Mouse (Mus musculus): Measurements from ENCODE around the gene Chtf18.

Chtf18 gene

GRCm38 (mm10) chr17:25732082-25732481, 4.9 kb upstream of the Chtf18 start:
- DNase-seq, result peak; percentile 87

GRCm38 (mm10) chr17:25728009-25728270, 721 bp upstream of the Chtf18 start:
- DNase-seq, result no peak

GRCm38 (mm10) chr17:25725264-25725663, 2.0 kb downstream of the Chtf18 start:
- DNase-seq, result peak; percentile 41

- DNase-seq, result no peak
Measured at GRCm38 (mm10) chr17:25723919-25724318, 3.3 kb downstream of the Chtf18 start.

- no peak for DNase-seq
Measured at GRCm38 (mm10) chr17:25723470-25723869, 3.7 kb downstream of the Chtf18 start.

- DNase-seq, result no peak
Measured at GRCm38 (mm10) chr17:25721476-25721875, 5.7 kb downstream of the Chtf18 start.

GRCm38 (mm10) chr17:25717691-25718090, 9.5 kb downstream of the Chtf18 start:
- DNase-seq, result no peak

GRCm38 (mm10) chr17:25716711-25717637, 10.2 kb downstream of the Chtf18 start, which contains the start of gene Gng13:
TSS of gene Gng13 (plus strand) at chr17:25717171.
- peak; percentile 44 for DNase-seq

- DNase-seq, result no peak
Measured at GRCm38 (mm10) chr17:25716130-25716529, 11.1 kb downstream of the Chtf18 start.

- DNase-seq, result no peak
Measured at GRCm38 (mm10) chr17:25715627-25716026, 11.6 kb downstream of the Chtf18 start.

- no peak for DNase-seq
Measured at GRCm38 (mm10) chr17:25711136-25711535, 16.1 kb downstream of the Chtf18 start.

- no peak for DNase-seq
Measured at GRCm38 (mm10) chr17:25709994-25710393, 17.2 kb downstream of the Chtf18 start.

- no peak for DNase-seq
Measured at GRCm38 (mm10) chr17:25700863-25701496, 26.2 kb downstream of the Chtf18 start.

- DNase-seq, result peak; percentile 75
Measured at GRCm38 (mm10) chr17:25698446-25698845, 28.8 kb downstream of the Chtf18 start.

- DNase-seq, result no peak
Measured at GRCm38 (mm10) chr17:25696263-25696662, 31.0 kb downstream of the Chtf18 start.

GRCm38 (mm10) chr17:25688922-25689321, 38.3 kb downstream of the Chtf18 start:
- DNase-seq, result no peak

- no peak for DNase-seq
Measured at GRCm38 (mm10) chr17:25686323-25686722, 40.9 kb downstream of the Chtf18 start.

GRCm38 (mm10) chr17:25681636-25682035, 45.6 kb downstream of the Chtf18 start:
- DNase-seq, result peak; percentile 21

- DNase-seq, result no peak
Measured at GRCm38 (mm10) chr17:25679818-25680217, 47.4 kb downstream of the Chtf18 start.

- no peak for DNase-seq
Measured at GRCm38 (mm10) chr17:25677969-25678368, 49.2 kb downstream of the Chtf18 start.

- DNase-seq, result no peak
Measured at GRCm38 (mm10) chr17:25672982-25673381, 54.2 kb downstream of the Chtf18 start.
